Comparison of ENCODE assay signal across 20 mouse cellular contexts in the genomic region with DNA sequence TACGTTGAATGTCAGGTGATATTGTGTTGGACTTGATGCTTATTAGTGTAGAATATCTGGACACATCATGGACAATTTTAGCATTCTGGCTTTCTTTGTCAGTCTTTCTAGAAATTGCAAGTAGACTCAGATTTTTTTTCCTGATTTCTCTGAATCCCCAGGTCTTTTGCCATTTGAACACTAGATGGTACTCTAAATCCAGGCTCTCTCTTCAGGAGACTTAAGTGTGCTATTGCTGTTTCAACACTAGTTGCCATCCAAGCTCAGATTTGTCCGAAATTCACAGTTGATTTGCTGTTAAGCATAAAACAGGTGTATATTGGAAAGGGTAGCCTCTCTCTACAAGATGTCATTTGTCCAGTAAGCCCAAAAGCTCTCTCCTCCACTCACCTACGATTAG.
DNase-seq lines count a peak whose midpoint lies in the region; ATAC-seq and TF ChIP-seq lines count a peak whose summit lies in the region.
"Had no signal": no experiment of that assay in that cellular context is flagged by ENCODE, and none has a peak within 500 bp of the region (broad histone marks: within the 10 kb centered on the region; RNA-seq: fewer than 3 reads in every experiment).

No protein-coding gene starts in this region.

- no peaks in the 10 kb centered on the region for H3K4me1 ChIP-seq in intestine, postnatal 0 days (replicated peaks; ENCODE audit: control insufficient read depth, insufficient read depth, low read length)
- H3K4me1 ChIP-seq in intestine, embryonic 16.5 days (ENCODE audit: control insufficient read depth, insufficient read depth, low read length), result no peaks in the 10 kb centered on the region
- H3K4me1 ChIP-seq in midbrain, embryonic 14.5 days (ENCODE audit: control insufficient read depth, insufficient read depth, low read length), result no peaks in the 10 kb centered on the region
- H3K4me1 ChIP-seq in midbrain, embryonic 11.5 days (ENCODE audit: control insufficient read depth, insufficient read depth, low read length), result no peaks in the 10 kb centered on the region
- H3K4me1 ChIP-seq: embryonic facial prominence, embryonic 12.5 days; forebrain, embryonic 12.5 days; hindbrain, embryonic 12.5 days; limb, embryonic 10.5 days; midbrain, embryonic 15.5 days had no signal

- no peaks in the 10 kb centered on the region for H3K36me3 ChIP-seq in intestine, postnatal 0 days (ENCODE audit: control insufficient read depth, insufficient read depth)
- no peaks in the 10 kb centered on the region for H3K36me3 ChIP-seq in intestine, embryonic 16.5 days (ENCODE audit: control insufficient read depth, insufficient read depth, low read length)
- no peaks in the 10 kb centered on the region for H3K36me3 ChIP-seq in midbrain, embryonic 14.5 days (ENCODE audit: control insufficient read depth, insufficient read depth, low read length)
- no peaks in the 10 kb centered on the region for H3K36me3 ChIP-seq in midbrain, embryonic 11.5 days (ENCODE audit: control insufficient read depth, insufficient read depth, low read length)
- H3K36me3 ChIP-seq: embryonic facial prominence, embryonic 12.5 days; forebrain, embryonic 12.5 days; hindbrain, embryonic 12.5 days; limb, embryonic 10.5 days; midbrain, embryonic 15.5 days had no signal

- H3K9me3 ChIP-seq in intestine, postnatal 0 days (ENCODE audit: control insufficient read depth), result no peaks in the 10 kb centered on the region
- H3K9me3 ChIP-seq in intestine, embryonic 16.5 days (ENCODE audit: control insufficient read depth, low read length), result no peaks in the 10 kb centered on the region
- no peaks in the 10 kb centered on the region for H3K9me3 ChIP-seq in midbrain, embryonic 14.5 days (ENCODE audit: control insufficient read depth, low read length)
- H3K9me3 ChIP-seq in midbrain, embryonic 11.5 days (ENCODE audit: control insufficient read depth, low read length), result no peaks in the 10 kb centered on the region
- H3K9me3 ChIP-seq: embryonic facial prominence, embryonic 12.5 days; forebrain, embryonic 12.5 days; hindbrain, embryonic 12.5 days; limb, embryonic 10.5 days; midbrain, embryonic 15.5 days had no signal

- H3K4me2 ChIP-seq in intestine, postnatal 0 days (replicated peaks; ENCODE audit: low read depth), result no peak overlapping the region
- no peak overlapping the region for H3K4me2 ChIP-seq in intestine, embryonic 16.5 days (ENCODE audit: low read depth, low read length)
- H3K4me2 ChIP-seq in midbrain, embryonic 14.5 days (ENCODE audit: low read length), result no peak overlapping the region
- no peak overlapping the region for H3K4me2 ChIP-seq in midbrain, embryonic 11.5 days
- H3K4me2 ChIP-seq: embryonic facial prominence, embryonic 12.5 days; forebrain, embryonic 12.5 days; heart, embryonic 11.5 days; hindbrain, embryonic 12.5 days; midbrain, embryonic 15.5 days had no signal

- H3K9ac ChIP-seq in intestine, postnatal 0 days (ENCODE audit: low read depth, low read length), result no peak overlapping the region
- H3K9ac ChIP-seq in intestine, embryonic 16.5 days (ENCODE audit: low read depth, low read length), result no peak overlapping the region
- no peak overlapping the region for H3K9ac ChIP-seq in midbrain, embryonic 14.5 days (replicated peaks; ENCODE audit: low read length)
- H3K9ac ChIP-seq in midbrain, embryonic 11.5 days (ENCODE audit: low read length), result no peak overlapping the region
- H3K9ac ChIP-seq: embryonic facial prominence, embryonic 12.5 days; forebrain, embryonic 12.5 days; hindbrain, embryonic 12.5 days; liver, embryonic 14.5 days; midbrain, embryonic 15.5 days had no signal

- peak; percentile 61 for TF ChIP-seq CTCF in intestine, postnatal 0 days (IDR thresholded peaks at IDR 0.05; ENCODE audit: low read depth)

- WGBS in intestine, postnatal 0 days, result 79% methylated on average over 3 of the region's 3 CpGs
- 80% methylated on average over 3 of the region's 3 CpGs for WGBS in intestine, embryonic 16.5 days
- 88% methylated on average over 3 of the region's 3 CpGs for WGBS in midbrain, embryonic 14.5 days
- 79% methylated on average over 3 of the region's 3 CpGs for WGBS in midbrain, embryonic 11.5 days

- no peak overlapping the region for H3K27ac ChIP-seq in intestine, postnatal 0 days (ENCODE audit: low read depth, low read length)
- H3K27ac ChIP-seq in intestine, embryonic 16.5 days (ENCODE audit: low read length), result no peak overlapping the region
- no peak overlapping the region for H3K27ac ChIP-seq in midbrain, embryonic 14.5 days (replicated peaks; ENCODE audit: low read depth, low read length)
- no peak overlapping the region for H3K27ac ChIP-seq in midbrain, embryonic 11.5 days (ENCODE audit: low read depth, low read length)
- H3K27ac ChIP-seq: embryonic facial prominence, embryonic 12.5 days; forebrain, embryonic 12.5 days; hindbrain, embryonic 12.5 days; limb, embryonic 10.5 days; liver, embryonic 14.5 days; midbrain, embryonic 15.5 days had no signal

- no peaks in the 10 kb centered on the region for H3K27me3 ChIP-seq in intestine, postnatal 0 days (replicated peaks; ENCODE audit: control insufficient read depth, insufficient read depth, low read length)
- H3K27me3 ChIP-seq in intestine, embryonic 16.5 days (replicated peaks; ENCODE audit: control insufficient read depth, insufficient read depth, low read length), result no peaks in the 10 kb centered on the region
- H3K27me3 ChIP-seq in midbrain, embryonic 14.5 days (ENCODE audit: control insufficient read depth, insufficient read depth, low read length), result no peaks in the 10 kb centered on the region
- H3K27me3 ChIP-seq in midbrain, embryonic 11.5 days (ENCODE audit: control insufficient read depth, insufficient read depth, low read length), result no peaks in the 10 kb centered on the region
- H3K27me3 ChIP-seq: embryonic facial prominence, embryonic 12.5 days; forebrain, embryonic 12.5 days; hindbrain, embryonic 12.5 days; midbrain, embryonic 15.5 days had no signal

- ATAC-seq in intestine, postnatal 0 days, result no peak
- ATAC-seq in intestine, embryonic 16.5 days, result no peak
- no peak for ATAC-seq in midbrain, embryonic 14.5 days (ENCODE audit: low FRiP score, low TSS enrichment)
- no peak for ATAC-seq in midbrain, embryonic 11.5 days (ENCODE audit: low FRiP score)
- ATAC-seq: midbrain, embryonic 15.5 days had no signal

- H3K4me3 ChIP-seq in intestine, postnatal 0 days (ENCODE audit: low read depth, low read length), result no peak overlapping the region
- no peak overlapping the region for H3K4me3 ChIP-seq in intestine, embryonic 16.5 days (ENCODE audit: low read length)
- no peak overlapping the region for H3K4me3 ChIP-seq in midbrain, embryonic 14.5 days (replicated peaks; ENCODE audit: low read depth, low read length)
- H3K4me3 ChIP-seq in midbrain, embryonic 11.5 days (ENCODE audit: low read depth, low read length), result no peak overlapping the region
- H3K4me3 ChIP-seq: embryonic facial prominence, embryonic 12.5 days; forebrain, embryonic 12.5 days; hindbrain, embryonic 12.5 days; limb, embryonic 10.5 days; midbrain, embryonic 15.5 days had no signal

- DNase-seq in embryo, embryonic 10.5 days (ENCODE audit: low spot score), result peak; percentile 26
- no peak for DNase-seq in embryo, embryonic 10 days (ENCODE audit: low spot score)
- peak; percentile 53 for DNase-seq in midbrain, embryonic 14.5 days
- DNase-seq in midbrain, embryonic 11.5 days (ENCODE audit: low spot score, missing footprints), result no peak
- no peak for DNase-seq in adrenal gland, postnatal 10 days
- DNase-seq in right cerebral cortex, adult 2 months (ENCODE audit: low spot score in 2 of 2), result no peak
- DNase-seq: B cell, adult 2 months; cerebellum, adult 11-12 months; gastrocnemius, postnatal 25 days; lung, postnatal 4 days; thymus, postnatal 4 days had no signal

Comparison
In these comparisons a context has a peak if more than half of its experiments do, and no peak if none do; other contexts are left out.
1. DNase-seq: peak in embryo, embryonic 10.5 days (single experiment) and midbrain, embryonic 14.5 days (single experiment); none in embryo, embryonic 10 days (single experiment), midbrain, embryonic 11.5 days (single experiment), adrenal gland, postnatal 10 days (single experiment) and right cerebral cortex, adult 2 months (0 of 2).